Mouse (Mus musculus) layer of hippocampus, postnatal 14 days (tissue): ENCODE results near the gene Gm21746. TPM values are rescaled to one million over a fixed set of nuclear protein-coding genes. Genes with fewer than 3 reads are reported as not detected.
"Not testable (repeated sequence)": the region's sequence is repeated elsewhere in the genome, so short reads cannot be mapped to it uniquely, and the experiment has no call there.

Experiments used
- DNase-seq, 2 experiments: peaks; one replicate each; pipeline ENCODE4 v3.0.0; 2021 to 2022; ENCODE audit warnings: low spot score in 2 of 2, mixed read lengths in 1 of 2
- long read RNA-seq, 2 experiments: library from polyadenylated mRNA; stranded (forward); transcript quantifications; one replicate each; pipeline ENCODE4 v2.0.0; 2021
- total RNA-seq, 2 experiments: library from RNA; stranded (reverse); gene quantifications; 2 replicates each; pipeline ENCODE4 v1.2.3; 2021

Gene Gm21746
- total RNA-seq, result not detected
- long read RNA-seq, experiment 1, result 0 reads
- long read RNA-seq, experiment 2, result 0 reads

GRCm38 (mm10) chrY:6237895-6238294, at the start of gene Gm21746:
Gene Gm21746 (minus strand): TSS chrY:6237995.
- DNase-seq, result not testable (repeated sequence)

DNA sequence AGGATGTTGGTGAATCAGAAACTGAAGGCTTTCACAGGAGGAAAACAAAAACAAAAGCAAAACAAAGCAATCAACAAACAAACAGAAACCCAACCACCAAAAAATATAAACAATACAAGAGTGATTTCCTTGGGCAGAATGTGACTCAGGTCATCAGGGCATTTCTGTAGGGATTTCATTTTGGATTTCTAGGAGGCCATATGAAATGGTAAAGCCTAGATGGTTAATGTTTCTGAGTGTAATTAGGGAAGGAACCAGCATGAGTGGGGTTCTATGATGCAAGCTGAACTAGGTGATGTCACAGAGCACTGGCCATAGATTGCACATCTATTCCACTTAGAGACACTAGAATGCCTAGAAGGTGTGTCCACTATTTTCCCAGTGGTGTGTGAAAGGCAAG, 29.0 kb upstream of the Gm21746 start, which contains the start of gene Gm20873:
Gm20873 (plus strand) TSS at position 301 of the 400 bp plus-strand sequence.
- DNase-seq, result not testable (repeated sequence)

Other genes with a start within 250 kb of the Gm21746 start
- not detected for gene Gm20873, start 29.1 kb upstream of the Gm21746 start, total RNA-seq